Mouse (Mus musculus): ENCODE data around the gene Mlf1. TPM values are rescaled to one million over a fixed set of nuclear protein-coding genes. Genes with fewer than 3 reads are reported as not detected.

The Mlf1 gene
- 17.3 and 18.0 TPM in 2 replicates for polyA plus RNA-seq (2015; fragmentation: Nextera tagmentation; extraction: Ambion mirVana)

GRCm38 (mm10) chr3:67373872-67374271 is at the start of gene Mlf1:
Gene Mlf1, plus strand, starts transcription at chr3:67374097.

GRCm38 (mm10) chr3:67375063-67375462 is 1.2 kb downstream of the Mlf1 start, which contains the start of gene Gm17402:
Gene Gm17402, minus strand, starts transcription at chr3:67375163.

GRCm38 (mm10) chr3:67429999-67430380 is 56.1 kb downstream of the Mlf1 start, which contains the start of gene Gfm1:
Gene Gfm1, plus strand, starts transcription at chr3:67430096.

Other genes with a start within 250 kb of the Mlf1 start
- gene Gm17402, start 1.1 kb downstream of the Mlf1 start, polyA plus RNA-seq (2015; fragmentation: Nextera tagmentation; extraction: Ambion mirVana) = not detected in 2 replicates
- gene Gfm1, start 56.0 kb downstream of the Mlf1 start, polyA plus RNA-seq (2015; fragmentation: Nextera tagmentation; extraction: Ambion mirVana) = 25.3 and 29.3 TPM in 2 replicates
- 253 and 270 TPM in 2 replicates for gene Lxn, start 89.8 kb downstream of the Mlf1 start, polyA plus RNA-seq (2015; fragmentation: Nextera tagmentation; extraction: Ambion mirVana)
- gene Rarres1, start 141.4 kb downstream of the Mlf1 start, polyA plus RNA-seq (2015; fragmentation: Nextera tagmentation; extraction: Ambion mirVana) = 5.4 and 5.9 TPM in 2 replicates
- 27.9 and 29.4 TPM in 2 replicates for gene Mfsd1, start 208.6 kb downstream of the Mlf1 start, polyA plus RNA-seq (2015; fragmentation: Nextera tagmentation; extraction: Ambion mirVana)